Mouse (Mus musculus) ES-E14 (cell line): ENCODE measurements around the gene Arsb.

Source experiments
- MAFK ChIP-seq: IDR thresholded peaks from 2 replicates; pipeline ENCODE4 v1.6.1; 2014; ENCODE audit warnings: mild to moderate bottlenecking, low read depth, low read length, inconsistent platforms; ENCODE audit not compliant: insufficient read depth
- ZC3H11A ChIP-seq: IDR thresholded peaks from 2 replicates; pipeline ENCODE4 v1.6.1; 2012; ENCODE audit warnings: low read depth, mild to moderate bottlenecking, inconsistent platforms, low read length, borderline replicate concordance

DNA sequence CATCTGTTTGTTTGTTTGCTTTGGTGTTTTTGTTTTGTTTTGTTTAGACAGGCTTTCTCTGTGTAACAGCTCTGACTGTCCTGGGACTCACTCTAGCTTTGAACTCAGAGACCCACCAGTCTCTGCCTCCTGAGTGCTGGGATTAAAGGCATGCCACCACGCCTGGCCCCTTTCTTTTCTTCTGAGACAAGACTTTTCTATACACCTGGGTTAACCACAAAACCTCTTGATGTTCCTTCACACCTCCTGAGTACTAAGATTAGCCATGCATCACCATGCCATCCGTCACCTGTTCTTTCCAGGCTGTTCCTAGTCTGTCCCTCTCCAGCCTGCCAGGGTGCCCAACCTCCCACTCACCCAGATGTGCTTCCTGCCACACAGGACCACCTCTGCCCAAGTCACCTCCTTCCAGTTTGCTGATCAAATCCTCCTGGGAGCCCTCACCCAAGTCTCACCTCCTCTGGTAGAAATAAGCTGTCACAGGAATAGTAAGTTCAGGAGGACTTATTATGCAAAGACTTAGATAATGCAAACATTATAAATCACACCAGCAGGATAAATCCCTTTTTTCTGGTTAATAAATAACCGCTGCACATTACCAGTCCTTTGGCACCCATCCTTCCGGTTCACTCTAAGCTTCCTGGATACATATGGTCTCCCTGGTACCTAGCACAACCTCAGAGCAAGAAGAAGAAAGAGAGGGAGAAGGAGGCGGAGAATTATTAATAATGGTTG, 150.6 kb downstream of the Arsb start:
- TF ChIP-seq MAFK: no peak
- no peak for TF ChIP-seq ZC3H11A
